Mouse (Mus musculus): ENCODE measurements around the gene Gna14. TPM values are rescaled to one million over a fixed set of nuclear protein-coding genes. Genes with fewer than 3 reads are reported as not detected.

Gene Gna14
- 0.28 and 1.0 TPM in 2 replicates for polyA plus RNA-seq (2012; ENCODE audit: low replicate concordance)

DNA sequence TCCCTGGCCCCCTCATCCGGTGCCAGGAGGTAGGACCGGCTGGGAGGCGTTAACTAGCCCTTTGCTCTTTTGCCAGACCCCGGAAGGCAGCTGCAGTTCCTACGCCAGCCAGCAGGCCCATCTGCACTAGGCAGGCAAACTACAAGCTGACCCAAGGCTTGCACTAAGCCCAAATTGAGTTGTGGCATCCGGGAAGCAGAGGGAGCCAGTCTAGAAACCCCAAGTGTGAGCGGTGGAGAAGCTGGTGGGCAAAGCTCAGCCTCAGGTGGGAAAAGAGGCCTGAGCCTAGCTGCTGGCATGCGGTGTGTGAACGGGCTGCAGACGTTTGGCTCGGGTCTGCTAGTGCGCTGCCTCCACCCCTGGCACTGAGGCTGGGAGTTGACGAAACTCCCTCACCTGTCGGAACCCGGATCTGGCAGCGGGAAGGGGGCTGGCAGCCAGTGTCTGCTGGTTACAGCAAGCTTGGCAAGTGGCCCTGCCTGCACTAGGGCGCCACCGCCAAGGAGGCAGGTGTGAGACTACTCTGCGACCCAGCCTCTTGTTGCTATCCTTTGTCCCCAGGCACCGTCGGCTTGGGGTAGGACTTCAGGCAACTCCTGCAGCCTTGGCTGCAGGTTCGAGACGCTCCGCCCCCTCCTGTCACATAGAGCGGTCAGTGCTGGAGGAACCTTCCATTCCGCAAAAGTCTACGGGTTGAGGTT lies at the start of gene Gna14:
Gene Gna14, plus strand, starts transcription at position 232 of the 701 bp plus-strand sequence.

Measured in leukemia stem cell, adult 10-12 weeks (primary cell).